Mouse (Mus musculus): ENCODE results near the gene Lrrc31. TPM values are rescaled to one million over a fixed set of nuclear protein-coding genes. Genes with fewer than 3 reads are reported as not detected.

The Lrrc31 gene
- total RNA-seq, 2 experiments from 2014 or later, result not detected

DNA sequence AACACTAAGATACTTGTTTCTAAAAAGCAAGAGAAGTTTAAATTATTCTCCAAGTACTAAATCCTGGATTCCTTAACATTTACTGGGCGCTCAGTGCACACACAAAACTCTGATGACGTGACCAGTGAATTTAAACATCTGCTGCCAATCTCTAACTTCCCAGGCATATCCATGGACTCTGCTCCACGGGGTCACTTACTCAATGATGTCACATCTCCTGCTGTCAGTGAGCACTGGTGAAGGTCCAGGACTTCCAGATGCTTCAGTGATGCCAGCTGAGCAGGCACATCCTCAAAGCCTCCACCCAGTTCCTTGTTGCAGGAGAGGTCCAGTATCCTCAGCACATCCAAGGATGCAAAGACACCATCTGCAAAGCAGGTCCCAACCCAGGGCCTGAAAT is 12.4 kb downstream of the Lrrc31 start:
- no peak for DNase-seq

DNA sequence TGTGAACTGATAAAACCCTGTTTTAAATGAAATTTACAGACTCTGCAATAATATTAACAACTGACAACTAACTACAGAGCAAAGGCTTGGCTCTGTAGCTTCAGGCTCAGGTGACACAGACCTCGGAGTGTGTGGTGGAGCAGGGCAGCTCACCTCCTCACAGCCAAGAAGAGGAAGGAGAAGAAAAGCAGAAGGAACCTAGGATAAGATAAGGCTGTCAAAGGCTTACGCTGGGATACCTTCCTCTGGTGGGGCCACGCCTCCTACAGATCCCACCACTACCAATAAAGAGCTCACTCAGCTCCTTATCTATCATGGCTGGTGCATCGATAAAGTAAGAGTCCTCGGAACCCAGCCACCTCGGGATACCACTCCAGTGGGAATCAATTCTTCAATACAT is 16.5 kb downstream of the Lrrc31 start:
- no peak for DNase-seq

DNA sequence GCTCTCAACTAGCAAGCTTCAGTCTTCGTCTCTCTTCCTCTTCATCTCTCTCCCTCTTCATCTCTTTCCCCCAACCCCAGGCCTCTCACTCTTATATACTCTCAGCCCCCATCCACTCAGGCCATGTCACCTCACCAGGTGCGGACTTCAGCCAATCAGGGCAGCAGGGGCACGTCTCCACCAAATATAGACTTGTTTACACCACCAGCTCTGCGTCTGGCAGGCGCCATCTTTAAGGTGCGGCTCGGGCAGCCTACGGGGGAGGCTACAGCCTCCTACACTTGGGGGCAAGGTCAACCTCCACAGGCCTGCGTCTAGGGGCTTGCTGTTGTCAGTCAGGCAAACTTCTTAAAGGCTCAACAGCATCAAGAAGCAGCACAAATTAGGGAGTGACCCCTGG is 41.2 kb downstream of the Lrrc31 start:
- no peak for DNase-seq

DNA sequence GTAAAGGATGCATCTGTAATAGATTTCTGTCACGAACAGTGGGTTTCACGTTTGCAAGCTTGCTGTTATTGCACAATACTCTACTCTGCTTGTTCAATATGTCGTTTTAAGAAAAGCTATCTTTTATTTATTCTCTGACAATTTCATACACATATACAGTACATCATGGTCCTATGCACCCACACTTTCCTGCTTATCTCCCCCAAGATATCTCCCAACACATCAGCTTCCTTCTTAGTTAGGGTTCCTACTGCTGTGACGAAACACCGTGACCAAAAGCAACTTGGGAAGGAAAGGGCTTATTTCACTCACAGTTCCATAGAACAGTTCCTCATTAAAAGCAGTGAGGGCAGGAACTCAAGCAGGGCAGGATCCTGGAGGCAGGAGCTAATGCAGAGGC is 43.7 kb downstream of the Lrrc31 start:
- no peak for DNase-seq

DNA sequence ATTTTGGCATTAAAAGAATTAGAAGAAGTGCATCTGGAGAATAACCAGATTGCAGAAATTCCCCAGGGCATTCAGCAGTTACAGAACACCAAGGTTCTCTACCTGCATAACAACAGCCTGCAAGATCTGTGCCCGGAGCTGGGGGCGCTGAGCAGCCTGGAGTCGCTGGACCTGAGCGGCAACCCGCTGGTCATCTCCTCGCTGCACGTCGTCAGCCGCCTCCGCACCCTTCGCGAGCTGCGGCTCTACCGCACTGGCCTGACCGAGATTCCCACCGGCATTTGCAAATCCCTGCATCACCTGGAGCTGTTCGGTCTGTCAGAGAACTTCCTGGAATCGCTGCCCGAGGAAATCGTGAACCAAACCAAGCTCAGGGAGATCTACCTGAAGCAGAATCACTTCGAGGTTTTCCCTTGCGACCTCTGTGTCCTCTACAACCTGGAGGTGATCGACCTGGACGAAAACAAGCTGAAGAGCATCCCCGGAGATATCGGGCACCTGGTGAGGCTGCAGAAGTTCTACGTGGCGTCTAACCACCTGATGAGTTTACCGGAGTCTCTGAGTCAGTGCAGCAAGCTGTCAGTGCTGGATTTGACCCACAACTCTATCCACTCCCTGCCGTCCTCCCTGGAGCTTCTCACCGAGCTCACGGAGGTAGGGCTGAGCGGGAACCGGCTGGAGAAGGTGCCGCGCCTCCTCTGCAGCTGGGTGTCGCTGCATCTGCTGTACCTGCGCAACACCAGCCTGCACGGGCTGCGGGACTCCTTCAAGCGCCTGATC is 49.4 kb downstream of the Lrrc31 start:
- DNase-seq, result no peak

DNA sequence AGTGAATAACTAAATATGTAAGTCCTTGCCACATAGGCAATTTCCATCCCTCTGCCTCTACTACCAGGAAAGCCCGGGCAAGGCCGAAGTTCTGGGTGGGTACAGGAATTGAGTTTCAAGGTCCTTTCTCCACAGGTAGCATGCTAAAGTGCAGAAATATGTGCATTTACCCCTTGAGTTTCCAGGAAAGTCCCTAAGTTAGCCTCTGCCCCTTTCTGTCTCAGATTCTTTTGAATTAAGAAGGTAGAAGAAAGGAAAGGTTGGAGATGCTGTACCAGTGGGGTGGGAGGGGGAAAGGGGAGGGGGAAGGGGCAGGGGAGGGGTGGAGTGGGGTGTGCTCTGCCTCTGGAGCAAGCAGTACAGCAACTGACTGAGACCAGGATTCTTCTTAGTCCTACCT is 51.2 kb downstream of the Lrrc31 start:
- no peak for DNase-seq

DNA sequence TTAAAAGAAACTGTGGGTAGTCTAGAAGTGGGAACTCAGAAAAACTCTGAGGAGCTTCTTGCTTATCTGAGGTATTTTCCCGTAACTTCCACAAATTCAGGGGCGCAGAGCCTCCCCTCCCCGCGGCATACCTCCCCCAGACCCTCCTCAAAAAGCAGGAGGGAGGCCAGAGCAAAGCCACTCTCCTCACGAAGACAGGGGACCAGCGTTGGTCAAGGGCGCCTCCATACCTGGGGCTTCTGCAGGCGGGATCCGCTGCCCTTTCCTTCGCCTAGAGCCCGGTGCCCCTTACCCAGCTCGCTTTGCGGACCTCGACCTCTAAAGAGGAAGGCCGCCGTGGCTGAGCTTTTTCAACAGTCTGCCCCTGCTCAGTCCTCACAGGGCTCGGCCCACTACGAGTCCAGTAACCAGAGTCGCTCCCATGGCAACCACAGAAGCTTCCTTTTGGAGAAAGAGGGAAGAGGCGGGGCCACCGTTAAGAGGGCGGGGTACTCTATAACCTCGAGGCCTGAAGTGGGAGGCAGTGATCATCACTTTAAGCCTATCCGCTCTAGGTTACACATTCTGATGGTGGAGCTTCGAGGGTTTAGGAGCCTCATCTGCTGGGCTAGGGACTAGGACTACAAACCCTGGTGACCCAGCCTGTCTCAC is 52.1 kb downstream of the Lrrc31 start, which contains the start of gene Lrrc34:
TSS of gene Lrrc34 (minus strand) at position 430 of the 651 bp plus-strand sequence.
- no peak for DNase-seq

DNA sequence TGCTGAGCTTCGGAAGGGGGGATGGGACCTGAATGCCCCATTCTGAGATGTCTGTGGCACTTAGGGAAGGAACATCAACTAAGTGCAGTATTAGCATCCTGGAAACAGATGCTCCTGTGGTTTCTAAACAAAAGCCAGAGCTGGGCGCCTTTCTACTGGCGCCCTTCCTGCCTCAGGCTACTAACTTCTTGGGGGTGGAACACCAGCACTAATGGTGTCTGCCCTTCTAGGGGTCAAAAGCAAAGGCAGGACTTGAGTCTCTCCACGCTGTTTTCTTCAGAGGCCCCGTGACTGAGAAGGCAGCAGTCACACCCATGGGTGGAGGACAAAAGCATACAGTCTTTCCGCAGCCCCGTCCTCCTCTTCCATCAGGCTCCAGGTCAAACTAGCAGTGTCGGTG is 52.9 kb downstream of the Lrrc31 start:
- DNase-seq, result no peak

DNA sequence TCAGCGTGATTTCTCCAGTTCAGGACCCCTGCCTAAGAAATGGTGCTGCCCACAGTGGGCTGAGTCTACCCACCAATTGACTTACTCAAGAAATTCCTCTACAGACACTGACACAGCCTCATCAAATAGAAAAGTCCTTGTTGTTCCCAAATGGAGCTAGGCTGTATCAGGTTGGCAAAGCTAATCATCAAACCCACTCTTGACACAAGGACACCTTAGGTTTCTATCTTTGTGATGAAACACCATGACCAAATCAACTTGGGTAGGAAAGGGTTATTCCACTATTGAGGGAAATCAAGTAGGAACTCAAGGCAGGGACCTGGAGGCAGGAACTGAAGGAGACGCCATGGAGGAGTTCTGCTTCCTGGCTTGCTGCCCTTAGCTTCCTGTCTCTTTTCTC is 55.4 kb downstream of the Lrrc31 start, which contains the start of gene Lrriq4:
TSS of gene Lrriq4 (plus strand) at position 301 of the 400 bp plus-strand sequence.
- DNase-seq, result no peak

DNA sequence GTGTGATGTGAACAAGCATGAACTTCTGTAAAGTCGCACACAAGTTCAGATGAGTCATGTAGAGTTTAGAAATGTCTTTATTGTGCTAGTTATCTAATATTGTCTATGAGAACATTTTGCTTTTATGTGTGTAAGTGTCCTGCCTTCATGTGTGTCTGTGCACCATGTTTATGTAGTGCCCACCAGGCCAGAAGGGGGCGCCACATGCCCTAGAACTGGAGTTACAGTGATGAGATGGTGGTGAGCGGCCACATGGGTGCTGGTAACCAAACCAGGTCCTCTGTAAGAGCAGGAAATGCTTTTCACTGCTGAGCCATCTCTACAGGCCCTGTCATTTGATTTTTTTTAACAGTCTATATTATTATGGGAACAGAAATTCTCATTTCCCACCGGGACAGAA is 64.0 kb downstream of the Lrrc31 start:
- DNase-seq, result no peak

DNA sequence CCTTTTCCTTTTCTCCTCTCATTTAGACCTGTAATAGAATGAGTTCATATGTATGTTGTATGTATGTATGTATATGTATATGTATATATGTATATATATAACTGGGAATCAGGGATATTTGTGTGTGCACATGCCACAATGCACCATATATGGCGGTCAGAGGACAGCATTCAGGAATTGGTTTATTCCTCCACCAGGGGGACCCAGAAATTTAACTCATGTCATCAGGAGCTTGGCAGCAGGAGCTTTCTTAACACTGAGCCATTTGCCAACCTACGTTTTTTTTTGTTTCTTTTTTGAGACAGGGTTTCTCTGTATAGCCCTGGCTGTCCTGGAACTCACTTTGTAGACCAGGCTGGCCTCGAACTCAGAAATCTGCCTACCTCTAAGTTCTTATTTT is 66.0 kb downstream of the Lrrc31 start:
- no peak for DNase-seq

Other genes with a start within 250 kb of the Lrrc31 start
- 1 to 10 TPM; 3.2 to 4.3 TPM for gene Mecom, start 151.8 kb downstream of the Lrrc31 start, total RNA-seq (2021)
- under 1 TPM; 0.67 to 0.88 TPM for gene Actrt3, start 99.9 kb downstream of the Lrrc31 start, total RNA-seq (2021)
- gene Mynn, start 97.8 kb downstream of the Lrrc31 start, total RNA-seq (2021), result 10 to 100 TPM; 18.7 to 19.0 TPM
- not detected for gene Lrriq4, start 55.3 kb downstream of the Lrrc31 start, total RNA-seq (2021)
- not detected for gene Lrrc34, start 52.0 kb downstream of the Lrrc31 start, total RNA-seq (2021)
- gene Samd7, start 46.5 kb upstream of the Lrrc31 start, total RNA-seq (2021), result not detected
- gene Sec62, start 93.0 kb upstream of the Lrrc31 start, total RNA-seq (2021), result 100 to 1,000 TPM; 102 to 105 TPM
- gene Gpr160, start 156.1 kb upstream of the Lrrc31 start, total RNA-seq (2021), result 1 to 10 TPM in 1 of 2 experiments, not detected in 1; 1.1 TPM